Mouse (Mus musculus): ENCODE data around the gene Gm17087.

Gene Gm17087

DNA sequence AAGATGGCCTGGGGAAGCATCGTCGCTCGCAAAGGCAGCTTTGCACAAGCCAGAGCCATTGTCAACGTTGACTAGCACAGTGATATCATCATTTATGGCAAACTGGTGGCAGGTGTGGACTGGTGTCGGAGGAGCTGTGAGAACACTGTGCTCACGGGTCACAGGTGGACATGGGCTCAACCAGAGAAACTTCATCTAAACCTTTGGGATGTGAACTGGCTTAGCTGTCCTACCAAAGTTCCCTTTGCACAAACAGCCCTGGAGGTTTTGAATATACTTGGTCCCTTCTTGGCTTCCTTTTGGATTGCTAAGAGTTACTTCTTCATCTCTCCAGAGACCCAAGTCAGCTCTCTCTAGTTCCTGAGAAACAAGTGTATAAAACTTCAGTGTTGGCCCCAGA, at the start of gene Gm17087:
TSS of gene Gm17087 (minus strand) at position 101 of the 400 bp plus-strand sequence.
- in situ Hi-C loops (cut with MboI, MseI), result no loop called here

DNA sequence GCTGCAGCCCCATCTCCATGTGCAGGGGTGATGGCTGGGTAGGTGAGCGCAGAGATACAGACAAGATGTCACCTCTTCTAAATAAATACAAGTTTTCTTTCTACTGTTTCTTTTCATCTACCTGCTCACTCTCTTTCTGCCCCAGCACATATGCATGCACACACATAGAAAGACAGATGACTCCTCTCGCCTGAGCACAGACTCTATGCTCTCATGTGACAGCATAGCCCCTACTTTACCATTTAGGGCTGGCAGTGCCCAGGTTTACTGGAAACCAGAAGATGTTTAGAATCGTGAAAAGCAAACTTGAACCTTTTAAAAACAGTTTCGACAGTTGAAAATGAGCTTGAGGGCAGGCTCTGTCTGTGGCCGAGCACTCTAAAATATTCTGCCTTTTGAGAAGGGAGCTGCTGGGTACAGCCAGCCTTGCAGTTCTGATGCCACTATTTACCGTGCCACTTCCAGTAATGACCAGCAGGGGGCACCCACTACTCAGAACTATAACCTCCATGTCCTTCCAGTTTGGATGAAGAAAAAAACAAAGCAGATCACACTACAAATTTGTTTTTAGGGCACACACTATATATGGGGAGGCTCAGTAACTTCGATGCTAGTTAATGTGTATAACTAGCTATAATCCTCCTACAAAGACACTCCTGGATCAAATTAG, 47.3 kb upstream of the Gm17087 start:
- in situ Hi-C loops (cut with MboI, MseI), result loop anchor here in 1 of 2 experiments (5.0 to 10.0 kb wide), 2 partner anchors 191 to 318 kb away; no protein-coding TSS in a partner anchor

DNA sequence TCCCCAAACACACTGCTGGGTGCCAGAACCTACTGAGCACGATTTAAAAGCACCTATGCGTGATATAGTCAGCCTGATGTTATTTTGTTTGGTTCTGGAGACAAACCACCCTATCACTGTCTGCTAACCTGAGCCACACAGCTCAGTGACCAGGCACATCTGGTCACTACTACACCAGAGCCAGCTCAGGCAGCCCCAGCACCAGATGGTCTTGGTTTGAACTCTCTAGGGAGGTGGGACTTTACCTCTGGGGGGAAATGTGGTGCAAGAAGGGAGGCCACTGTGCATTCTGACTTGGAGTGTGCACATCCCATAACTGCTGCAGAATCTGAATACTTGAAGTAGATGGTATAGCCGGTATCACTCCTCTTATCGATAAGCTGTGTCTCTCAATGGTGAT, 45.2 kb upstream of the Gm17087 start:
- in situ Hi-C loops (cut with MboI, MseI), result loop anchor here in 1 of 2 experiments (5.0 to 10.0 kb wide), 2 partner anchors 193 to 320 kb away; no protein-coding TSS in a partner anchor

DNA sequence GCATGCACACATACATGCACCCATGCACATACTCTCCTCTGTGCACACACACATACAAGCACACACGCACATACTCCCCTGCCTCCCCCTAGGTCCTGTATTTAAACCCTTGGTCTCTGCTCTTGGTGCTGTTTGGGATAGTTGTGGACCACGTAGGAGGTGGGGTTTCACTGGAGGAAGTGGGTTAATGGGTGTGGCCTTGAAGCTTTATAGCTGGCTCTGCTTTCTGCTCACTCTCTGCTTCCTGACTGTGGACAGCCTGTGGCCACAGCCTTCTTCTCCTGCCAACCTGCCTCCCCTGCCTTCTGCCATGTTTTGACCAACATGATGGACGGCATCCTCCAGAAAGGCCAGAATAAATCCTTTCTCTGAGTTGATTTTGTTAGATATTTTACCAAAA, 39.9 kb upstream of the Gm17087 start:
- in situ Hi-C loops (cut with MboI, MseI), result no loop called here

DNA sequence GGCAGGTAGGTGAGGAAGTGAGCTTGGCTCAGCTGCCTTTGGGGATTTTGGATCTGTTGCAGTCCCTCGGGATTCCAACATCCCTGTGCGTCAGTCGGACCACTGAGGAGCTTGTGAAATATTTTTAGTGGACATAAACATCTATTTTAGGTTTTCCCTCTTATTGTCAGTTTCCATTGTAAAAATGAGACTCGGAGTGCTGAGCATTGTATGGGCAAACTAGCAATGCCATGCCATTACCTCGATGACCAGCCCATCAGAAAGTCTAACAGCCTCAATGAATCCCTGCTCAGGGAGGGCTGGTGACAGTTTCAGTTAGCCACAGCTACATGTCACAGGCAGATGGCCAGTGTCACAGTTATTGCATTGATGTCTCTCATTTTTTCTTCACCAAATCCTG, 39.2 kb upstream of the Gm17087 start:
- in situ Hi-C loops (cut with MboI, MseI), result no loop called here

DNA sequence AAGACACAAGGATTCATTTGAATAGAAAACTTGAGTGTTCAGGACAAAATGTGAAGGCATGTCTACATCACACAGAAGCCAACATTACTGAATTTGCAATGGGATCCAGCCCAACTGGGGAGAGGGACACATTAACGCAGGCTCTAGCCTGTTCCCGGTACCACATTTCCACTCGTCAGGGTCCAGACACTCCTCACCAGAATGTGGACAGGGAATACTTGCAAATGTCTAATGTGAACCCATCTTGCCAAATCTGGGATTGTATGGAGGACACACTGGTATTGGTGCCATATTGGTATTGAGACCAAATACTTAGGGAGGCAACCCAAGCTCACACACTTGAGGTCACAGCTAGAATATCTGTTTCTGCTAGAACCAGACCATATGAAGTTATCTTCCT, 36.2 kb upstream of the Gm17087 start:
- in situ Hi-C loops (cut with MboI, MseI), result loop anchor here in 1 of 2 experiments (5.0 kb wide), 1 partner anchor 131 kb away; no protein-coding TSS in a partner anchor

DNA sequence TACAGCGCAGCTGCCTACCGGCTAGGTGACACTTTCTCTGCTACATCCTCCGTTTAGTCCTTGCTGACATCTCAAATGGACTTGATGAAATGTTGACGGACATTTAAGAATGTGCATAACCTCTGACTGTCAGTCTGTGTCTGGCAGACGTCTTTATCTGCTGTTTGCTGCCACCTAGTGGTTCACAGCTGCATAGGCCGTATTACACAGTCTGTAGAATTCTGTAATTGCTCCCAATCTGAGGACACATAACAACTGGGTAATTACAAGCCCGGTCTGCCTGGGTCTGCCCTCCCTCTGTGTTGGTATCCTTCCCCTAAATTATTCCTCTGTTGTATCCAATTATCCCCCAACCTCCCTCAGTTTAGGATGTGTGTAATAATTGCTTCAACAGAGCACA, 31.0 kb upstream of the Gm17087 start:
- in situ Hi-C loops (cut with MboI, MseI), result loop anchor here in 1 of 2 experiments (5.0 kb wide), 1 partner anchor 130 kb away; no protein-coding TSS in a partner anchor

DNA sequence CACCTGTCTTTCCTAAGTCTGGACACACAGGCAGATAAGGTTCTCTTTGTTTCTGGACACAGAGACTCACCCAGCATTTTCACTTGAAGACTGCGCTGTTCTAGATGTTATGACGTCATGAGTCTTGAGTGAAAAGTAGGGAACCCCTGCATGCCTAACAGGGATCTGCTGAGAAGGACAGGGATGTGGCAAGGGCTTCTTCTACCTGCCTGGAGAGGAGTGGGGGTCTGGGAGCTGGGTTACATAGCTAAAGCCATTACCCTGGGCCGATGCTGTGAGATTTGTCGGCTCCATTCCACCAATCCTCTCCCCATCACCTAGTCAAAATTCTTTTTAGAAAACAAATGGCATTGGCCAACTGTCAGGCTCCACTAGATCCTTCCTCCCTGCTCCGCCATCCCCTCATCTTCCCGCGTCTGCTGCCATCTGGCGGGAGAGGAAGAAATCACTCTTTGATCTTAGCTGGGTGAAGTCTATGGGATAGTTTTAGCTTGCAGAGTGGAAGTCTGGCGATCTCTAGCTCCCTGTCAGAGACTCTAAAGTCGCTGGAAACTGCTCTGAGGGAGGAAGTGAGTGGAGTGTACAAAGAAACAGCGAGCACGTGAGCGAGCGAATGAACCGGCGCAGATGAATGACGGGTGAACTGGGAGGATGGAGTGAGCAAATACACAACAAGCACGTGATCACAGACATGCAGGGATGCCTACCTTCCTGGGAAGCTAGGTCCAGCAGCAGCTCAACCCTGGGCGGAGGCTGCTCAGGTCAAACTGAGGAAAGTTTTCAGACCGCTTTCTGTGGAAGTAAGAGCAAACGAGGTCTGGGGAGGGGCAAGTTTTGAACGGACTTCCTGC, 25.9 kb upstream of the Gm17087 start:
- in situ Hi-C loops (cut with MboI, MseI), result loop anchor here (5.0 kb wide), 2 partner anchors 45 to 55 kb away; no protein-coding TSS in a partner anchor

DNA sequence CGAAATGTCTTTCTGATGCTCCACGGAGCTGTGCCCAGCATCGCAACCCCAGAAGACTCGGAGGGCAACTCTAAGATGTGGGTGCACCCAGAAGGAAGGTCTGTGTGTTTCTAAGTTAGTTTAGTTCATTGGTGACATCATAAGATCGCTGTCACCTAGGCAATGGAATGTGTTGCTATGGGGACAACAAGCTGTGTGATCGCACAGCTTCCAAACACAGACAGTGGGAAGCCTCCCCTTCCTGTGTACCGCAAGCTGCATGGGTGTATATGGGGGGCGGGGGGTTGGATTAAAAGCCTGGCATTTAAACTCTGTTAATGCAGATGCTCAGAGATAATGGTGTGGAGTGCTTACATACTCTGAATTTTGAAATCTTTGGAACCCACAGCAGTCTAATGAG, 14.8 kb upstream of the Gm17087 start:
- in situ Hi-C loops (cut with MboI, MseI), result no loop called here

DNA sequence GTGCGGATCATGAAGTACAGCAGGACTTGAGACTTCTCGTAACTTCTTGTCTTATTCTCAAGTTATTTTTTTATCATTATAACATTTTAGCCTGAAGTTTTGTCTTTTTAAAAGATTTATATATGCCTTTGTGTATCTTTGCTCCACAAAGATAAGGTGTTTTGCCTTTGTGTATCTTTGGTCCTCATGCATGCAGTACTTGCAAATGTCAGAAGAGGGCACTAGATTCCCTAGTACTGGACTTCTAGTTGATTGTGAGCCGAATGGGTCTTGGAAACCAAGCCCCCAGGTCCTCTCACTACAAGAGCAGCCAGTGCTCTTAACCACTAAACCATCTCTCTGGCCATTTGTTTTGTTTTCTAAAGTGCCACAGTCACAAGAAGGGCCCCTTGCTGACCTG, 13.6 kb upstream of the Gm17087 start:
- in situ Hi-C loops (cut with MboI, MseI), result no loop called here

DNA sequence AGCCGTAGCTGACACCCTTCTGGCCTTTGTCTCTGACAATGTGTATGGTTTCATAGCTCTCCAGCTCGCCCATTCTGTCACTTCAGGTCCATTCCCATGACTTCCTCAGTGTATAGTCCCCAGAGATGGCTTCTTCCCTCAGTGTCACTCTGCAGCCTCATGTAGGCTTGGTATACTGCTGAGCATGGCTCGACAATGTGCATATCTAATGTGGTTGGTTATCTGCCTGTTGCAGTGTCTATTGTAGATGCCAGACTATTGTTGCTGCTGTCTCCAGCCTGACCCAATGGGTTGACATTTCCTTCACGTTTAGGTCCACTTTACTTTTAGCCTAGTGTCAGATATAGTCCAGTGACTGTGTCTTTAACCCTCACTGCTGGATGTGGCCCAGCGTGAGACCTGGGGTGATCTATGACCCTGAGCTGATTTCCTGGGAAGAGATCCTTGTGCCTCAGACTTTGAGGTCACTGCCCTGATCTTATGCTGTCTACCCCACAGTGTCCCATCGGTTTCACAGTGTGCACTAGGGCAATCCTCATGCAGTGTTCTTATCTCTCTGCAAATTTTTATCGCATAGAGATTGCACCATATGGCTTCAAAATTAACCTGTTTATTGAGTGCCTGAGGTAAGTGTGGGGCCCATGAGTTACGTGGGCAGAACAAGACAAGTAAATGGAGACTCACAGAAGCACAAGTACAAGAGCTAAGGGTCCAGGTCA, 7.0 kb upstream of the Gm17087 start:
- in situ Hi-C loops (cut with MboI, MseI), result no loop called here

DNA sequence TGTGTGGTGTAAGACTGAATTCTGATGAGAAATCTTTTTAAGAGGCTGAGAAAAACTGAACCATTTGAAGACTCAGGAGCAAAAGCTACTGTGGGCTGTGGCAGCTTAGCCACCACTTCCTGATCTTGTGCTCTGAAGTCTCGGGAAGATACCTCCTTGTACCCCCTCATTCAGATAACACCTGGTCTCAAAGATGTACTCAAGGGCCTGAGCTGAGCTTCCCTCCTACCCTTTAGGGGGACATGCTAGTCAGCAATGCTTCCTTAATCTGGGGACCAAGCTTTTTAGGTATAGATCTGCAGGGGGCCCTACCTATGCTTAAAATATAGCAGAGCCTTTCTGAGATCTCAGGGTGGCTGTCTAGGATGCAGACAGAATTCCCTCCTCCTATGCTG, 3.9 kb downstream of the Gm17087 start:
- in situ Hi-C loops (cut with MboI, MseI), result no loop called here

DNA sequence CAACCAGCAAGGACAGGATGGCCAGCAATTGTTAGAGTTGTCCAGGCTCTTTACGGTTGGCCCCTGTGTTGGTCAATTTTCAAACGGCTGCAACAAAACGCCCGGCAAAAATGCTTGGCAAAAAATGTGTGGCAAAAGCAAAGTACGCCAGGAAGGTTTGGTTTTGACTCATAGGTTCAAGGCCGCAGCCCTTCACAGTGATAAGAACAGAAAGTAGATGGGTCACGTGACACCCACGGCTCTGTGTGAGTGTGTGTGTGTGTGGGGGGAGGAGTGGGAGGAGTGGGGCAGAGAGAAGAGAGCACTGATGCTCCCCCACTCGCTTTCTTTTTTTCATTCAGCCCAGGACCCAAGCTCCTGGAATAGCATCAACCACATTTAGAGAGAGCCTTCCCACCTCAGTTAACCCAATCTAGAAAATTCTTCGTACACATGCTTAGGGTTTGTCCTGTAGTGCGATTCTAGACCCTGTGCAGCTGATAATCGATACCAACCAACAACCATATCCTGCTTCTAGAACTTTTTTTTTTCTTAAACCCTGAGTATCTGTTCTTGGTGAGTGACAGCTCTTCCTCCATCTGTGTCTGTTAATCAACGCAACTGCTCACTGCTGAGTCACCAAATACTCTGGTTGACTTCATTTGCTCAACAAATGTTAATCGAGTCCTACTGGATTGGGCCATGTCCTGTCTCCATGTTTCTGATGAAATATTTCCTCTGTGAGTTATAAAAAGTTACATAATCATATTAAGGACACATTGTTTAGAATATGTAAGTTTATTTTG, 4.5 kb downstream of the Gm17087 start:
- in situ Hi-C loops (cut with MboI, MseI), result no loop called here

DNA sequence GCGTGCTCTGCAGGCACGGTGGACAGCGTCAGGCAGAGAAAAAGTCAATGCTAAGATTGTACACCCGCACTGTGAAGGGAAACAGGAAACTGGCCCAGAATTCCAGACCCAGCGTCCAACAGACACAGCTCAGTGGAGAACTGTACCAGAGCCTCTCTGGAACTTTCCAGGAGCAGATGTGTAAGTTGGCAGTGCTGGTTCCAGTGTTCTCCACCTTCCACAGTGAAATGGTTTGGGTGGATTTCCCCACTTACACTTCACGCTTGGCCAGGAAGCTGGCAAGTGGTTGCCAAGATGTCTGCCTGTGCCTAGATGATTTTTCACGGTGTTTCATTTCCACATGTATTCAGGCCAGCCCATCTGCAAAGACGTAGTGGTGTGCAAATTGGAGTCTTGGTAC, 8.8 kb downstream of the Gm17087 start:
- in situ Hi-C loops (cut with MboI, MseI), result no loop called here

DNA sequence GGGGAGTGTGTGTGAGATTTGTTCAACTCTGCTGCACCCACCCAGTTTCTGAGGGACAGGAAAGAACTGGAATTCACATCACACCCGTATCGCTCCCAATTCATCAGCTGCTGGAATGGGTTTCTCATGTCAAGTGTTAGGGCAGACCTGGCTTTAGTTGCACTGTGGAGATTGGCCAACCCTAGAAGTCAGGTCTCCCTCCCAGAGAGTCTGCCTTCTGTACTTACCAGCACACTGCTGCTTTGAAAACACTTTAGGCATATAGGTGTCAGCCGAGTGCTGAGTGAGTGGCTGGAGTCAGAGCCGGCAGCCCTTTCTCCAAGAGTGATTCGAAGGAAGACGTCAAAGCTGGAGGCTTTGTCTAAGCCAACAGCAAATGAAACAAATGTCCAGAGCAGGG, 10.5 kb downstream of the Gm17087 start:
- in situ Hi-C loops (cut with MboI, MseI), result no loop called here

DNA sequence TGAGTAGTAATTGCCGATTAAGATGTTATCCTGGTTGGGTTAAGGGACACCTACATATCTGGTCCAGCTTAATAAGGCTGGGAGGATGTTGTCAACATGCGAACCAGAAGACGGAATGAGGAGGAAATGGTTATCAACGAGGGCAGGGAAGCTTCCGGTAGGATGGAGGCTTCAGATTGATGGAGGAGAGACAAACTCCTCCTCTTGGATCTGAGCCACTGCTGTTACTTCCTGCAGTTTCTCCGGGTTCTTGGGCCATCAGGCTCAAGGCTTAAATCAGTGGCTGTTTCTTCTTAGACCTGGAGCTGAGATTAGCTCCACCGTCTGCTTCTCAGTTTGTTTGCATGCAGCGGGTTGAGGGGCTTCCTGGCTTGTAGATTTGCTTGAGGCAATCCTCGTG, 11.0 kb downstream of the Gm17087 start:
- in situ Hi-C loops (cut with MboI, MseI), result no loop called here

DNA sequence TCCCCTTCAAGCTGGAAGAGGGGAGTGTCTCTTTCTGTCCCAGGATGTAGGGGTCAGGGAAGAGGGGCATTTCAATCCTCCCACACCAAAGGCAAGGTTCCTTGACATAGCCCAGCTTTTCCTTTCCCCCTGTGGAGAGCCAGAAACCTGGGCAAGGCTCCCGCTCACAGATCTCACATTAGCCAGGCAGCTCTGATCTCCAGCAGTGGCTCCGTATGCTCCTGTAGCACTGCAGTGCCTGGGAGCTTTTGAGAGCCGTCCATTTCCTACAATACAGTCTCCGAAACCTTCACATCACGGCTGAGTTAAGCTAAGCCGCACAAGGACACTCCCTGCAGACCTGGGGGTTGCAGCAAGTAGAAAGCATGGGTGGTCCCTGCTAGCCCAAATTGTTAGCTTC, 12.5 kb downstream of the Gm17087 start:
- in situ Hi-C loops (cut with MboI, MseI), result no loop called here

DNA sequence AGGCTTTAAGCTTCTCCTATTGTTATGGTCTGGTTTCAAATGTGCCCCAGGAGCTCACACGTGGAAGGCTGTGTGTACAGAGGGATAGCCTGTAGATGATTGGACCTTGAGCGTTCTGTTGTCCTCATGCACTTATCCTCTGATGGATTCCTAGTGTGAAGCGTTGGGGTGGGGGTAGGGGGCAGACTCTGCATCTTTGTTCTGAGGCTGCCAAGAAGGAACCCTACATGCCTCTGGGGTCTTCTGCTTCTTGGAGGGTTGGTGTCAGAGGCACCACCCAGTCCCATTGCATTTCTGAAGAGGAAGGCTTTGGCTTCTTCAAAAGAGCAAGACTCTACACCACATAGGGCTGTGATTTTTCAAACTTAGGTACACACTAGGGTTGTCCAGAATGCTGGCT, 13.1 kb downstream of the Gm17087 start:
- in situ Hi-C loops (cut with MboI, MseI), result no loop called here

DNA sequence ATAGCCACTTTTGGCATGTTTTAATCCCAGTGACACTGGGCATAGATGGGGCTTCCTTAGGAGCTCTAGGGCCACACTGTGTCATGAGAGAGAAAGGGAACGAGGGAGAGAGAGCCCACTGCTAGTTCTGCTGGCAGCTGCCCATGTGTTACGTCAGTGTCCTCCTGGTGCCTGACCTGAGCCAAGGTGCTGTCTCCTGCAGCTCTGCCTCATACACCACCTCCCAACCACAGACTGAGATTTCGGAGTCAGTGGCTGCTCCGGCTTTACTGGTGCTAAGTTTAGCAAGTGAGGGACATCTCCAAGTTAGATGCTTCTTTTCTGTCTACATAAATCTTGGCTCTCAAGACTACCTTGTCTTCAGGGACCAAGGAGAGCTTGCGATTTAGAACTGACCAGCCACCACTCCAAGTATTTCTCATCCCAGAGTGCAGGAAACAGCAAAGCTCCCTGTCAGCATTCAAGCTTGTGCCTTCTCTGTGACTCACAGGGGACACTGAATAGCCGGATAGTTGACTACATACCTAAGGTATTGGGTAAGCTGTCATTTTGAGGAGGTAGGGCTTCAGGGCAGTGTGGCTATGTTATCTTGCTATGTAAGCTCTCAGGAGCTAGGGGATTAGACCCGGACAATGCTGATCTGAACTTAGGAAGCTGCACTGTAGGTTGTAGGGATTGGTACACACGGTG, 14.3 kb downstream of the Gm17087 start:
- in situ Hi-C loops (cut with MboI, MseI), result no loop called here

DNA sequence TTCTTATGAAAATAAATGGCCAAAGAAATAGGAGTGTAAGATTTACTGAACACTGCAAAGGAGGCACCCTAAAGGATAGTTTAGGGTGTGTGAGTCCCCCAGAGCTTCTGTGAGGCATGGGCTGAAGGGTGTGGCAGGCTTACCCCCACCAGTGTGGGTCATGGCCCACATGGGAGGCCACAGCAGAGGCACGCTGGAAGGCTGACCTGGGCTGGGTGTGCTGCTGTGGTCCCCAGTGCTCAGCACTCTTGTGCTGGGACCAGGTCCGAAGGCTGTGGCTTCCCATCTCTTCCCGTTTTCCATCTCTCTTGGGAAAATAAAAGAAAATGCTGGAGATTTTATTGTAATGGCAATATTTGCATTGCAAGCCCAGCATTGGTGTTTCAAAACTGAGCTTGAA, 15.1 kb downstream of the Gm17087 start:
- in situ Hi-C loops (cut with MboI, MseI), result no loop called here

DNA sequence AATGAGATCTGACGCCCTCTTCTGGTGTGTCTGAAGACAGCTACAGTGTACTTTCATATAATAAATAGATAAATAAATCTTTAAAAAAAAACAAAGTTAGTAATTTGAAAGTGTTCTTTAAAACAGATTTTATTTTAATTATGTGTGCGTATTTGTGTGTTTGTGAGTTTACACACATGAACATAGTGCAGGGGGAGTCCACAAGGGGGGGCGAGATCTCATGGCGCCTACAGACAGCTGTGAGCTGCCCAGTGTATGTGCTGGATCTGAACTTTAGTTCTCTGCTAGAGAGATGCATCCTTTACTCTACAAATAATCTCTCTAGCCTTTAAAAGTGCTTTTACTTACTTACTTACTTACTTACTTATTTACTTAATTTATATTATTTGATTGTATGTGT, 18.0 kb downstream of the Gm17087 start:
- in situ Hi-C loops (cut with MboI, MseI), result loop anchor here in 1 of 2 experiments (5.0 kb wide), 1 partner anchor 44 kb away; no protein-coding TSS in a partner anchor

Measured in T-helper 17 cell (primary cell).